Mouse (Mus musculus): ENCODE results near the gene Arhgap17. TPM values are rescaled to one million over a fixed set of nuclear protein-coding genes. Genes with fewer than 3 reads are reported as not detected.

Arhgap17 gene
- polyA plus RNA-seq (2012; ENCODE audit: low replicate concordance) = 263 and 426 TPM in 2 replicates

DNA sequence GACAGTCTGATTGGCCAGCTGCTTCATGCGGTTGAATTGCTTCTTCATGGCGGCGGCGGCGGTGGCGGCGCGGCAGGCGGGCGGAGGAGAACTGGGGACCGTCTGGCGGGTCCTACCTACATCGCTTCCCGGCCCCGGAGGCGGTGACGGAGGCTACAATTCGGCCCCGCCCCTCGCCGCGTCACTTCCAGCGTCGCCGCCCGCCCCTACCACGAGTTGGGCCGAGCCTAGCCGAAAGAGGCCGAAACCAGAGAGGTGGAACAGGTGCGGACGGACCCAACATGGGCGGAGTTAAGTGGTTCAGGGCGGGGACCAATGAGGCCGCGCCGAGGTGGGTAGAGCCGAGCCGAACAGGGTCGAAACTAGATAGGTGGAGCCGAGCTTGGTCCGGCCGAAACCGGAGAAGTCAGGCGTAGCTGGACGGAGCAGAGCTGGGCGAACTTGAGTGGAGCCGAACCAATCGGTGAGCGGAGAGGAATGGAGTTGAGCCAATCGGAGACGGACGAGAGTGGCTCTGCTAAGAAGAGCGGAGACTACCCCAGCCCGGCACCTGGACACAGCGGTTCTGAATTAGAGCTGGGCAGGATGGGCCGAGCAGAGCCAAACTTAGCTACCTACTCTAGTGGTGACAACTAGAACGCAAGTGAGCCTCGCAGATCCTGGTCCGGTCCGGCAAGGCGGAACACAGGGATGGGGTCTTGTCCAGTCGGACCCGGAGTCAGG, at the start of gene Arhgap17, which contains the start of gene Lcmt1:
TSS of gene Arhgap17 (minus strand) at position 157 of the 723 bp plus-strand sequence.
TSS of gene Lcmt1 (plus strand) at position 26 of the 723 bp plus-strand sequence.

Other genes with a start within 250 kb of the Arhgap17 start
- gene Tnrc6a, start 246.0 kb downstream of the Arhgap17 start, polyA plus RNA-seq (2012; ENCODE audit: low replicate concordance) = 57.3 and 118 TPM in 2 replicates
- 0.20 TPM in 1 of 2 replicates, not detected in the other for gene Slc5a11, start 155.1 kb downstream of the Arhgap17 start, polyA plus RNA-seq (2012; ENCODE audit: low replicate concordance)
- 1.2 and 3.2 TPM in 2 replicates for gene Lcmt1, start 131 bp downstream of the Arhgap17 start, polyA plus RNA-seq (2012; ENCODE audit: low replicate concordance)
- gene Aqp8, start 92.4 kb upstream of the Arhgap17 start, polyA plus RNA-seq (2012; ENCODE audit: low replicate concordance) = not detected in 2 replicates
- gene Zkscan2, start 130.5 kb upstream of the Arhgap17 start, polyA plus RNA-seq (2012; ENCODE audit: low replicate concordance) = not detected in 2 replicates

Data from hematopoietic multipotent progenitor cell, adult 10-12 weeks (in vitro differentiated cells).